Mouse (Mus musculus) left cerebral cortex, postnatal 4 days (tissue): ENCODE results near the gene Ccdc181. TPM values are rescaled to one million over a fixed set of nuclear protein-coding genes. Genes with fewer than 3 reads are reported as not detected.

Experiments used
- DNase-seq: peaks from one replicate; pipeline ENCODE4 v3.0.0-alpha.2; 2022
- intact Hi-C: fragments of 180-260 bp; cut with DNase I; formaldehyde crosslinking; loops from one replicate; pipeline ENCODE4 v1.15.1; 2025
- total RNA-seq, 2 experiments: library from RNA; stranded (reverse); gene quantifications; 2 replicates each; pipeline ENCODE4 v1.2.3; 2021

The Ccdc181 gene
- total RNA-seq, 2 experiments from 2014 or later = 21.2 to 22.3 TPM

GRCm38 (mm10) chr1:164326600-164327155 is 51.3 kb downstream of the Ccdc181 start:
- intact Hi-C loops = no loop called here
- DNase-seq = no peak

- intact Hi-C loops = no loop called here
- DNase-seq = no peak
Measured at GRCm38 (mm10) chr1:164327764-164328163, 52.4 kb downstream of the Ccdc181 start.

GRCm38 (mm10) chr1:164332559-164332958 is 57.2 kb downstream of the Ccdc181 start:
- no peak for DNase-seq
- intact Hi-C loops = no loop called here

GRCm38 (mm10) chr1:164335435-164335834 is 60.0 kb downstream of the Ccdc181 start:
- DNase-seq = no peak
- intact Hi-C loops = no loop called here

GRCm38 (mm10) chr1:164335846-164336245 is 60.5 kb downstream of the Ccdc181 start:
- no peak for DNase-seq

More at GRCm38 (mm10) chr1:164335846-164336245, 60.5 kb downstream of the Ccdc181 start:
- intact Hi-C loops = no loop called here

Other genes with a start within 250 kb of the Ccdc181 start
- gene Sele, start 227.4 kb upstream of the Ccdc181 start, total RNA-seq = not detected
- under 1 TPM in 1 of 2 experiments, not detected in 1; 0.20 TPM for gene Sell, start 213.6 kb upstream of the Ccdc181 start, total RNA-seq
- gene Selp, start 160.3 kb upstream of the Ccdc181 start, total RNA-seq = under 1 TPM in 1 of 2 experiments, not detected in 1; 0.14 TPM
- under 1 TPM; 0.14 to 0.24 TPM for gene F5, start 123.7 kb upstream of the Ccdc181 start, total RNA-seq
- gene Slc19a2, start 26.5 kb upstream of the Ccdc181 start, total RNA-seq = 1 to 10 TPM; 8.9 to 9.1 TPM
- 10 to 100 TPM; 21.5 to 24.4 TPM for gene Nme7, start 28.5 kb downstream of the Ccdc181 start, total RNA-seq
- gene Blzf1, start 31.9 kb downstream of the Ccdc181 start, total RNA-seq = 10 to 100 TPM; 19.8 to 24.3 TPM
- 100 to 1,000 TPM; 722 to 767 TPM for gene Atp1b1, start 182.8 kb downstream of the Ccdc181 start, total RNA-seq